Mouse (Mus musculus): ENCODE measurements around the gene Map3k5.
"Not testable (repeated sequence)": the region's sequence is repeated elsewhere in the genome, so short reads cannot be mapped to it uniquely, and the experiment has no call there.

Map3k5 gene

GRCm38 (mm10) chr10:19964105-19964504 lies 29.8 kb downstream of the Map3k5 start:
- peak; percentile 77 for ATAC-seq (ENCODE audit: low TSS enrichment)

GRCm38 (mm10) chr10:19966597-19966996 lies 32.3 kb downstream of the Map3k5 start:
- peak; percentile 49 for ATAC-seq (ENCODE audit: low TSS enrichment)

GRCm38 (mm10) chr10:19968445-19968844 lies 34.2 kb downstream of the Map3k5 start:
- ATAC-seq (ENCODE audit: low TSS enrichment), result no peak

GRCm38 (mm10) chr10:19969831-19970460 lies 35.7 kb downstream of the Map3k5 start:
- ATAC-seq (ENCODE audit: low TSS enrichment), result no peak

- ATAC-seq (ENCODE audit: low TSS enrichment), result not testable (repeated sequence)
These were observed 37.2 kb downstream of the Map3k5 start for GRCm38 (mm10) chr10:19971491-19971890.

GRCm38 (mm10) chr10:19973321-19974108 lies 39.2 kb downstream of the Map3k5 start:
- peak; percentile 64 for ATAC-seq (ENCODE audit: low TSS enrichment)

- ATAC-seq (ENCODE audit: low TSS enrichment), result no peak
These were observed 43.3 kb downstream of the Map3k5 start for GRCm38 (mm10) chr10:19977557-19977956.

- peak; percentile 18; the same call in 1 of the 2 replicates for ATAC-seq (ENCODE audit: low TSS enrichment)
These were observed 44.5 kb downstream of the Map3k5 start for GRCm38 (mm10) chr10:19978662-19979199.

- peak; percentile 72 for ATAC-seq (ENCODE audit: low TSS enrichment)
These were observed 53.5 kb downstream of the Map3k5 start for GRCm38 (mm10) chr10:19987736-19988135.

GRCm38 (mm10) chr10:19989986-19990385 lies 55.7 kb downstream of the Map3k5 start:
- ATAC-seq (ENCODE audit: low TSS enrichment), result no peak

GRCm38 (mm10) chr10:19990638-19991037 lies 56.4 kb downstream of the Map3k5 start:
- ATAC-seq (ENCODE audit: low TSS enrichment), result no peak

GRCm38 (mm10) chr10:19991237-19991865 lies 57.1 kb downstream of the Map3k5 start:
- ATAC-seq (ENCODE audit: low TSS enrichment), result no peak

GRCm38 (mm10) chr10:19991866-19992252 lies 57.6 kb downstream of the Map3k5 start:
- ATAC-seq (ENCODE audit: low TSS enrichment), result no peak

GRCm38 (mm10) chr10:19994469-19995450 lies 60.5 kb downstream of the Map3k5 start:
- no peak for ATAC-seq (ENCODE audit: low TSS enrichment)

GRCm38 (mm10) chr10:19996151-19996550 lies 61.9 kb downstream of the Map3k5 start:
- ATAC-seq (ENCODE audit: low TSS enrichment), result no peak

GRCm38 (mm10) chr10:19999703-20000407 lies 65.6 kb downstream of the Map3k5 start:
- no peak for ATAC-seq (ENCODE audit: low TSS enrichment)

- ATAC-seq (ENCODE audit: low TSS enrichment), result no peak
These were observed 66.1 kb downstream of the Map3k5 start for GRCm38 (mm10) chr10:20000408-20000770.

- ATAC-seq (ENCODE audit: low TSS enrichment), result no peak
These were observed 67.7 kb downstream of the Map3k5 start for GRCm38 (mm10) chr10:20001990-20002389.

- no peak for ATAC-seq (ENCODE audit: low TSS enrichment)
These were observed 68.7 kb downstream of the Map3k5 start for GRCm38 (mm10) chr10:20003006-20003405.

GRCm38 (mm10) chr10:20004786-20005185 lies 70.5 kb downstream of the Map3k5 start:
- no peak for ATAC-seq (ENCODE audit: low TSS enrichment)

GRCm38 (mm10) chr10:20005491-20005952 lies 71.2 kb downstream of the Map3k5 start:
- ATAC-seq (ENCODE audit: low TSS enrichment), result no peak

Measured in frontal cortex, adult (tissue).